Mouse (Mus musculus) induced T-regulatory cell, adult 2 months (primary cell): Measurements from ENCODE around the gene Myo1b.

ENCODE experiments used
- DNase-seq: peaks from one replicate; pipeline ENCODE4 v3.0.0-alpha.2; 2012; ENCODE audit warnings: low read depth

Gene Myo1b

DNA sequence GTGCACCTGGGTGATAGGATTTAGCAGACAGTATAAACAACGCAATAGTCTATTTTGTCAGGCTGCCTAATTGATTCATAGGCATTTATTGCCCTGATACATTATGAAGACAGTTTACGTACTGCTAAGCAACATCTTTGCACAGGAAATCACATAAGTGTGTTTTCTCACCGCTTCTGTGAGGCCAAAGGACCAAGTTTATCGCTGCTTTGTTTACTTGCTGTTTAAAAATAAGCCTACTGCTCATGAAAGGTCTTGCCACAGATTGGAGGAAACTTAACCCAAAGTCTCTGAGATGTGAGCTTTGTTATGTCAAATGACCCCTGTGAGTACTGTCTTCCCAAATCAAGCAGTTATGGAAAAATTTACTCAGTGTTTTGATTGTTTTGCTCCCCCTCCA is 187.1 kb downstream of the Myo1b start:
- no peak for DNase-seq

DNA sequence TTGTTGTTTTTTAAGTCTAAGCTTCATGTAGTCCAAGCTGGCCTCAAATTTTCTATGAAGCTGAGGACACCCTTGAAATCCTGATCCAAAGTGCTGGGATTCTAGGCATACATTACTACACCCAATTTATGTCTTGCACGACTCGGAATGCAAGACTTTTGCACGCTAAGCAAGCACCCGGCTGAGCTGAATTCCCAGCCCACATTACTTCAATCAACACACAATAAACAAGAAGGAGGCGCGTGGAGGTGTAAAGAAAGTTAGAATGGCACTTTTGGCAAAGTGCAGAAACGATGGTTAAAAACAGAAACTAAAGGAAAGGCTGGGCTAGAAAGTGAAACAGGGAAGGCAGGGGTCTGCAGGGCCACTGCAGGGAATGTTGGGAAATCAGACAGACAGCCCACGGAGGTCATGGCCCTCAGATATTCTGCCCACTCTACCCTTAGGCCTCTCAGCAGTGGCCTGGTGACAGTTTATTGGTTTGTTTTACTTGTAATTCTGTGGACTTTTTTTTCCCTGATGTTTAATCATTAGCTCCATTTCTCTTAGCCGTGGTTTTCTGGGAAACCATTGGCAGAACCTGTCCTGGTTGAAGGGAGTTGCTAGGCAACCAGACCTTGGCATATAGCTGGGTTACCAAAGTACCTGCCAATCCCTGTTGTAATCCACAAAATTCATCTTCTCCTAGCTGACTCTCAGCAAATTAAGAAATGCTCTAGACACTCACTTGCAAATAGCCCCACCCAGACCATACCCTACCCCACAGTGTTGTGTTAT is 195.8 kb downstream of the Myo1b start:
- DNase-seq = no peak

- no peak for DNase-seq
Measured at GRCm38 (mm10) chr1:51710831-51711230, 205.0 kb downstream of the Myo1b start.

DNA sequence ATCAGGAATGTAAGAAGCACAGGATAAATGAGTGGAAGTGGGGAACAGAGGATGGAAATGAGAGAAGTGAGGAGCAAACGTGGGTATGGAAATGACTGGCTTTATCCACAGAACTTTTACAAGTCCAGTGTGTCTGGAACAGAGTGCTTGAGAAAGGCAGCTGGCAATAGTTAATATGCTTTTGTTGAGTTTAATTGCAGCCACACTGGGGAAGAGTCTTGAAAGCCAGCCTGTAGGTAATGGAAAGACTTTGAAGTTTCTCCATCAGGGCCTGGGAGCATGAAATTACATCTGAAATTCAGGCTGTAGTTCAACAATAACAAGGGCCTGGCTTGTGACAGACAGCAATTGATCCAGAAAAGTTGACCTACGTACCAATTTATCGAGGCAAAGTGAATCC is 209.8 kb downstream of the Myo1b start:
- no peak for DNase-seq

DNA sequence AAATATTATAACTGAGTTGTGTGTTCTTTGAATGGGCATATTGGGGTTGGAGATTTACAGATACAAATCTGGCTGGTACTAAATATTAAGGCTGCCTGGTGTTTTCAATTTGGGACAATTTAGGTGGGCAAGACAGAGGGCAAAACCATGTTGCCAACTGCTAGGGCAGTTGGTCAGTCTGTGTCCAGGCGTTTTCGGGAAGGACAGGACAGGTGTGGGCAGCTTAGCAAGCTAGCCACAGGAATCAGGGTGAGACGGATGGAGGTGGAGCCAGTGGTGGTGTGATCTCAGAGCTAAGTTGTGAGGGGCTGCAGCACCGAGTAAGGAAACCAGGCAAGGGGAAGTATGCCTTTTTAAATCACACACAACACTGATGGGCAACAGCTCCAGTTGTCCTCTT is 211.3 kb downstream of the Myo1b start:
- DNase-seq = no peak
